Mouse (Mus musculus): ENCODE measurements around the gene Acsl3.

DNA sequence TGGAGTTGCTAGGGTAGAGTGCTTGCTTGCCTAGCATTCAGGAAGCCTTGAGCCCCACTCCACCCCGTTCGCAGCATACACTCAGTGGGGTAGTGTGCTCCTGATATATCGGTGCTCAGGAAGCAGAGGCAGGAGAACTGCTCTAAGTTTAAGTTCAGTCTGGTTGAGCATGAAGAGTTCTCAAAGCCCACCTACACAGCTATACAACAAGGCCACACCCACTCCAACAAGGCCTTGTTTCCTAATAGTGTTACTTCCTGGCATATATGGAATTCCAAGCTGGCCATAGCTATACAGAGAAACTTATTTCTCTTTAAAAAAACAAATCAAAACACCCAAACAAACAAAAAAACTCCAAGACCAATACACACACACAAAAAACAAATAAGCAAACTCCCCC is 15.8 kb upstream of the Acsl3 start:
- TF ChIP-seq USF1 (IDR thresholded peaks at IDR 0.05; ENCODE audit: low read depth) = no peak
- TF ChIP-seq CTCF (IDR thresholded peaks at IDR 0.05; ENCODE audit: control insufficient read depth, insufficient read depth, insufficient read length) = no peak
- no peak for TF ChIP-seq MAX (IDR thresholded peaks at IDR 0.05)
- no peak for TF ChIP-seq CEBPB (IDR thresholded peaks at IDR 0.05; ENCODE audit: low read depth)
- no peak for TF ChIP-seq FOSL1 (IDR thresholded peaks at IDR 0.05; ENCODE audit: insufficient read depth, low read length, poor library complexity, severe bottlenecking)
- TF ChIP-seq MYOD1 (IDR thresholded peaks at IDR 0.05; ENCODE audit: control insufficient read depth, insufficient read length, low read depth) = no peak

Measured in C2C12 (cell line).